Mouse (Mus musculus): ENCODE results near the gene Dph5. TPM values are rescaled to one million over a fixed set of nuclear protein-coding genes. Genes with fewer than 3 reads are reported as not detected.

Dph5 gene
- total RNA-seq, 2 experiments from 2014 or later: 12.7 to 13.8 TPM

GRCm38 (mm10) chr3:115946272-115946671 is 58.6 kb downstream of the Dph5 start:
- no peak for DNase-seq (ENCODE audit: low spot score in 2 of 2)
- intact Hi-C loops (cut with DNase I): no loop called here

GRCm38 (mm10) chr3:115949220-115949920 is 61.7 kb downstream of the Dph5 start:
- DNase-seq (ENCODE audit: low spot score in 2 of 2): no peak
- intact Hi-C loops (cut with DNase I): no loop called here

GRCm38 (mm10) chr3:115949921-115950877 is 62.6 kb downstream of the Dph5 start:
- intact Hi-C loops (cut with DNase I): no loop called here
- peak in 1 of 2 experiments; percentile 73 for DNase-seq (ENCODE audit: low spot score in 2 of 2)

- intact Hi-C loops (cut with DNase I): no loop called here
- DNase-seq (ENCODE audit: low spot score in 2 of 2): no peak
These were observed 63.6 kb downstream of the Dph5 start for GRCm38 (mm10) chr3:115951221-115951620.

- intact Hi-C loops (cut with DNase I): no loop called here
- DNase-seq (ENCODE audit: low spot score in 2 of 2): no peak
These were observed 64.7 kb downstream of the Dph5 start for GRCm38 (mm10) chr3:115952356-115952755.

- no peak for DNase-seq (ENCODE audit: low spot score in 2 of 2)
- intact Hi-C loops (cut with DNase I): no loop called here
These were observed 65.5 kb downstream of the Dph5 start for GRCm38 (mm10) chr3:115953088-115953487.

GRCm38 (mm10) chr3:115957223-115957622 is 69.6 kb downstream of the Dph5 start:
- DNase-seq (ENCODE audit: low spot score in 2 of 2): no peak
- intact Hi-C loops (cut with DNase I): no loop called here

- intact Hi-C loops (cut with DNase I): no loop called here
- no peak for DNase-seq (ENCODE audit: low spot score in 2 of 2)
These were observed 73.8 kb downstream of the Dph5 start for GRCm38 (mm10) chr3:115961311-115962027.

GRCm38 (mm10) chr3:115962028-115962415 is 74.4 kb downstream of the Dph5 start:
- intact Hi-C loops (cut with DNase I): no loop called here
- no peak for DNase-seq (ENCODE audit: low spot score in 2 of 2)

GRCm38 (mm10) chr3:115963597-115963996 is 76.0 kb downstream of the Dph5 start:
- intact Hi-C loops (cut with DNase I): no loop called here
- DNase-seq (ENCODE audit: low spot score in 2 of 2): no peak

GRCm38 (mm10) chr3:115964071-115964470 is 76.4 kb downstream of the Dph5 start:
- DNase-seq (ENCODE audit: low spot score in 2 of 2): no peak
- intact Hi-C loops (cut with DNase I): no loop called here

GRCm38 (mm10) chr3:115968745-115969530 is 81.3 kb downstream of the Dph5 start:
- no peak for DNase-seq (ENCODE audit: low spot score in 2 of 2)

GRCm38 (mm10) chr3:115971045-115971785 is 83.6 kb downstream of the Dph5 start:
- no peak for DNase-seq (ENCODE audit: low spot score in 2 of 2)
- intact Hi-C loops (cut with DNase I): loop anchor here (5.0 kb wide), 1 partner anchor 69 kb away; no protein-coding TSS in a partner anchor

More at GRCm38 (mm10) chr3:115968745-115969530, 81.3 kb downstream of the Dph5 start:
- intact Hi-C loops (cut with DNase I): no loop called here

GRCm38 (mm10) chr3:115971891-115972646 is 84.4 kb downstream of the Dph5 start:
- intact Hi-C loops (cut with DNase I): loop anchor here (5.0 kb wide), 1 partner anchor 70 kb away; no protein-coding TSS in a partner anchor
- DNase-seq (ENCODE audit: low spot score in 2 of 2): no peak

- no peak for DNase-seq (ENCODE audit: low spot score in 2 of 2)
- intact Hi-C loops (cut with DNase I): loop anchor here (5.0 kb wide), 1 partner anchor 72 kb away; no protein-coding TSS in a partner anchor
These were observed 86.6 kb downstream of the Dph5 start for GRCm38 (mm10) chr3:115974228-115974627.

GRCm38 (mm10) chr3:115974995-115975394 is 87.4 kb downstream of the Dph5 start:
- intact Hi-C loops (cut with DNase I): loop anchor here (5.0 kb wide), 1 partner anchor 73 kb away; no protein-coding TSS in a partner anchor

GRCm38 (mm10) chr3:115979000-115979399 is 91.4 kb downstream of the Dph5 start:
- intact Hi-C loops (cut with DNase I): loop anchor here (1.0 to 2.0 kb wide), 2 partner anchors 42 to 318 kb away; no protein-coding TSS in a partner anchor
- no peak for DNase-seq (ENCODE audit: low spot score in 2 of 2)

More at GRCm38 (mm10) chr3:115974995-115975394, 87.4 kb downstream of the Dph5 start:
- peak in 1 of 2 experiments; percentile 10 for DNase-seq (ENCODE audit: low spot score in 2 of 2)

Data from left cerebral cortex, postnatal 25 days (tissue).